Mouse (Mus musculus) lung, postnatal 14 days (tissue): ENCODE results near the gene Pip4p1.
"Not testable (repeated sequence)": the region's sequence is repeated elsewhere in the genome, so short reads cannot be mapped to it uniquely, and the experiment has no call there.

Source experiments
- DNase-seq: peaks from one replicate; pipeline ENCODE4 v3.0.0; 2021

Gene Pip4p1

DNA sequence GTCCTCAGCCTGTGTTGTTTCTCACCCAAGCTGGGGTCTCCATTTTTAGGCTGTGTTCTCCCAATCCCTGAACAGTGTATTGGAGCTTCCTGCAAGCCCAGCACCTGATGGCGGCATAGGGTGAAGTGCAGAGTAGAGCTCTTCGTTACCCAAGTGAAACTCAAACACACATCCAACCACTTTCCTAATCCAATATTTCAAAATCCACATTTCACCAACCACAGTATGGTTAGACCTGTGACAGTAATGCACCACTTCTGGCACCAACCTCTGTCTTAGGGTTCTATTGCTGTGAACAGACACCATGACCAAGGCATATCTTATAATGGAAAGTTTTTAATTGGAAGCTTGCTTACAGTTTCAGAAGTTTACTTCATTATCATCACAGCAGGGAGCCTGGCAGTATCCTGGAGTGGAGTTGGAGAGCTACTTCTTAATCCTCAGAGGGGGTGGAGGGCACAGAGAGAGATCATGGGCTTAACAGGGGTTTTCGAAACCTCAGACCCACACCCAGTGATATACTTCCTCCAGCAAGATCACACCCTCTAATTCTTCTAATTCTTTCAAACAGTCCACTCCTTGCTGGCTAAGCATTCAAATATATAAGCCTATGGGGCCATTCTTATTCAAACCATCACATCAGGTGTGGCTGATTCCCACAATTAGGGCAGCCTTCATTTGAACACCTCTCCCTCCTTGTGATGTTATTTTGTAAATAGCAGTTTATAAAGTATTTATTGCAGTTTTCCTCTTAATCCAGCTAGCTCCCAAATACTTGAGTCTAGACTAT, 7.7 kb upstream of the Pip4p1 start:
- no peak for DNase-seq

DNA sequence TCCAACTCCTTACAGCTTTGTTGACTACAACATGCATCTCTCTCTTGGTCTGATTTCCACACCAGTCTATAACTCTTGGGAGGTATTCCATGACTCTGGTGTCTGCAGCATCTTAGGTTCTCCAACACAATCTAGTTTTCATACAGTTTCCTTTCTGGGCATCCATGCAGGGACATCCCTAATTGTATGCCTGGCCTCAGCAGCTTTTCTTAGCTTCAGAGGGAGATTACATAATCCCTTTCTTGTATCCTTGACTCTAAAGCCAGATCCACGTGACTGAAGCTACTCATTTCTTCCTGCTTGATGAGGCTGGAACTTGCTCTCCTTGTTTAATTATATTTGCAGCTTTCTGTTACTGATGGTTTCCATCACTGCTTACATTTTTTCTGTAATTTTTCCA, 6.0 kb upstream of the Pip4p1 start:
- DNase-seq = no peak

DNA sequence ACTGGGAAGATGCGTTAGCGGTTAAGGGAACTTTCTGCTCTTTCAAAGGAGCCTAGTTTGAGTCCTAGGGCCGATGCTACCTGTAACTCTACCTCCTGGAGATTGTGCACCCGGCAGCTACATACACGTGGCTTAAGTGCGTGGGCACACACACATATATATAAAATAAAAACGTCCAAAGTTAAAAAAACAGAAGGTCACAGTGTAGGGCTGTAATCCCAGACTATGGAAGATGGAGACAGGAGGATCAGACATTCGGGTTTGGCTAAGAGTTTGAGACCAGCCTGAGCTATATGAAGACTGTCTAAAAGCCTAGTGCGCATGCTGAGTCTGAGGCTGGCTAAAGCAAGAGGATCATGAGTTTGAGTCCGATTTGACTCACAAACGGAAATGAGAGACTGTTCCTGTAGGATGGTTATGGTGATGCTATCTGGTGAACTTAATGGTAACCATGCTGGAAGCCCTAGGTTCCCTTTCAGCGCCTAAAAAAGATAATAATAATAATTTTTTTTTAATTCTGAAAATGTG, 901 bp upstream of the Pip4p1 start:
- DNase-seq = no peak

DNA sequence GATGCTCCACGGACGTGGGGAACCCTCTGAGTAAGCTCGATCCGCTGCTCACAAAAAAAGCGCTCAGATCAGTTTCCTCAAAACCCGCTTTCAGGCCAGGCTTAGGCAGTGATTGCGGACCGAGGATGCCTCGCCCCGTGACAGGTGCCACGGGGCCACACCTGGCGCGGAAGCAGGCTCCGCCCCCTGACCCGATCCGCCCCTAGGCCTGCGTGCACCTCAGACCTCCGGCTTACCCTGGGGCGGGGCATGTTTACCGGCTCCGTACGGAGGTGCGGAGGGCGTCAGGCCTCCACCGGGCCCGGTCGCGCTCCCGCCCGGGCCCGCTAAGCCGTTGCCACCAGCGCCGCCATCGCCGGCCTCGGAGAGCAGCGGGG, 291 bp downstream of the Pip4p1 start:
- DNase-seq = peak; percentile 54

DNA sequence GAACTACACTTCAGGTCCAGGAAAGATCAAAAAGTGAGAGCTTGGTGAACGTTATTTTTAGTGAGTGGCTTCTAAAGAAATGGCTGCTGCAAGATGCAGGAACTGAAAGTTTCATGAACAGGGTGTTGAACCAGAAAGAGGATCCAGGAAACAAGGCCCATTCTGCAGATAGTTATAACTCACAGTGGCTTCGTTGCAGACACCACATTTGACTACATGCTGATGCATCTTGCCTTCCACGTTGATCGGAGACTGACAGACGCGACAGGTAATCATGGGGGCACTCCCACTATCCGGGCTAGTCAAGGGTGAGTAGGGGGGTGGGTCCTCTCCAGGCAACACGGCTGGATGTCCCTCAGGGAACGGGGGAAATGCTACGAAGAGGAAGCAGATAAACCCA, 705 bp downstream of the Pip4p1 start:
- no peak for DNase-seq

DNA sequence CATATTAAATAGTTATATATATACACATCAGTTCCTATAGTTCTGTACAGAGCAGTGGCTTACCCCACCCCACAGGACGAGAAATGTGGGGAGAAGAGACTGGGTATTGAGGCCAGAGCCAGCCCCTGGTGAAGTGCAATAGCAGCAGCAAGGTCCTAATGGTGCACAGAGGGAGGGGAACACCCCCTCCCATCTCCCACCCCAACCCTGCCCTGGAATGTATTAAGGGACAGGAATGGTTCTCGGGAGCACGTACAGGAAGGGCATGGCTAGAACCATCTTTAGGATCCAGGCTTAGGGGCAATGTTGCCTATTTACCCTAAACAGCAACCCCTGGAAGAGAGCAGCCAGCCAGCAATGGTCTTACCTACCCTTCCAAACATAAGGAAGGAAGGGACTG, 3.3 kb downstream of the Pip4p1 start:
- DNase-seq = no peak

DNA sequence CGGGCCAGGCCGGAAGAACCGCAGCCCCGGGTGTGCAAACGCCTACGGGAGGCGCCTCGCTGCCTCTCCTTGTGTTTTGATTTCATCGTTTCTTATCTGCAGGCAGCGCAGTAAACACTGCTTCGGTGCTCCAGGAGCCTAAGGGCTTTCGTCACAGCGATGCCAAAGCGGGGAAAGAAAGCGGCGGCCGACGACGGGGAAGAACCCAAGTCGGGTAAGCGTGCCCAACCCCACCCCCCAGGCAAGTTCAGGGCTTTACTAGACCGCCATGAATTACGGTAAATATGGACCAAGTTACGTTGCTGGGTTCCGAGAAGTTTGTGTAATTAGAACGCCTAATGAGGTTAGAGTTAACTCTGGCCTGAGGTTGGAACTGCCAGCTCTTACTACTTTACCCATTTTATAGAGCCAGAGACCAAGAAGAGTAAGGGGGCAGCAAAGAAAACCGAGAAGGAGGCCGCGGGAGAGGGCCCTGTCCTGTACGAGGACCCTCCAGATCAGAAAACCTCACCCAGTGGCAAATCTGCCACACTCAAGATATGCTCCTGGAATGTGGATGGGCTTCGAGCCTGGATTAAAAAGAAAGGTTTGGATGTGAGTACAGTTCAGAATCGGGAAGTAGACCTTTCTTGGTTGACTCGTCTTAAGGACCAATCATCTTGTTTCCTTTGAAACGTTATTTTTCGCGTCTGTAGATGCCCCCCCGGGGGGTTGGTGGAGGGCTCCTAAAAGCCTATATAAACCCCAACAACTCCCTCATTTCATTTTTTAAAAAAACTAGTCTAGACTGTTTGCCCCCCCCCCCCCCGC, 5.3 kb downstream of the Pip4p1 start:
- DNase-seq = no peak

DNA sequence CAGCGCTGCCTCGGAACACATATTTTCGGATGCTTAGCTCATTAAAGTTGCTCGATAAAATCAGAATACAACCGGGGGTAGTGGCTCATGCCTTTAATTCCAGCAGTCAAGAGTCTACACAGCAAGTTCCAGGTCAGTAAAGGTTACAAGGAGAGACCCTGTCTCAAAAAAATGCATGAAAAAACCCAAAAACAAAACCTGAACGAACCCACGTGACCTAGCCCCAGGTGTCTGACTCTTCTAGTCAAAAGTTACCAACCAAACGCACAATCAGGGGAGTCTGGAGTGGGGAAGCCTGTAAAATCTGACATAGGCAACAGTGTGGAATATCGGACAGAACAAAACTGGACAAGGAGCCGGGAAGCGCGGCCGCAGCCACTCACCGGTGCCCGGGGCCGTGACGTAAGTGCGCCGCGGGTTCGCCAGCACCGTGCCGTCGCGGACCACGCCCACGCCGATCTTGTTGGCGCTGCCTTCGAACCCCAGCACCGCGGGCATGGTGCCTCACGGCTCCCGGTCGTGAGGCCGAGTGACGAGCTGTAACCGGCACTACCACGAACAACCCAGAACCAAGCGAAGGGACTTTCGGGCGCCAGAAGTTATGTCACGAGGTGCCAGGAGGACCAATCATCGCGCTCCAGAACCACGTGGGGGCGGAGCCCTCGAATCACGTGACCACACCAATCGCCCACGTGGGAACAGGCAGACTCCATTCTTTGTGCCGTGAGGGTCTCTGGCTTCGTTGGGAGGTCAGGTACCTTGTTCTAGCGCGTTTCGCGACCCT, 6.2 kb downstream of the Pip4p1 start, which contains the start of the genes Osgep and Apex1:
Gene Osgep, minus strand, starts transcription at position 613 of the 784 bp plus-strand sequence.
Gene Apex1, plus strand, starts transcription at position 688 of the 784 bp plus-strand sequence.
- DNase-seq = peak; percentile 97

DNA sequence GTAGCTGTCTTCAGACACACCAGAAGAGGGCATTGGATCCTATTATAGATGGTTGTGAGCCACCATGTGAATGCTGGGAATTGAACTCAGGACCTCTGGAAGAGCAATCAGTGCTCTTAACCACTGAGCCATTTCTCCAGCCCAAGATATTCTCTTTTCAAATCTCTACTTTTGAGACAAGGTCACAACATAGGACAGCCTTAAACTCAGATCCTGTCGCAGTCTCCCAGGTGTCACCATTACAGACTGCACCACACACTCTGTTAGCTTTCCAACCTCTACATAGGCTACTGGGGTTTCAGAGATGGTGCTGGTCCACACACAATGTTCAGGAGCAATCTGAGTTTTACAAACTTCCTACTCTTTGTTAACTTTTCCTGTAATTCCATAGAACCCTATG, 7.2 kb downstream of the Pip4p1 start:
- DNase-seq = not testable (repeated sequence)

DNA sequence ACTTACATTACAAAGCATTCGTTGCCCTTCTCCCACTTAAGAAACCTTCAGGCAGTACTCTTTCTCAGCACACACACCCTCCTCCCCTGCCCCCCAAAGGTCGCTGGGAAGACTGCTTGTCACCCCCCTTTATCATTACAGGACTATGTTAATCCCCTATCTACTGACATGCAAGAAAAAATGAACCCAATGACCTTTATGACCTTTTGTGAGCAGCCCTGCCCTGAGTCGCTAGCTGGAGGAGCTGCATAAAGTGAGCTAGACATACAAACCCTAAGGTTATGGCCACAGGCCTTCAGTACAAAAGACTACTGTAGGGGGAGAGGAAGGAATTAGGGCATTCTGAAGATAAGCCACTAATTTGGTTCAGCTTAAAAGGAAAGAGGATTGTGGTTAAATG, 19.3 kb downstream of the Pip4p1 start:
- DNase-seq = no peak

DNA sequence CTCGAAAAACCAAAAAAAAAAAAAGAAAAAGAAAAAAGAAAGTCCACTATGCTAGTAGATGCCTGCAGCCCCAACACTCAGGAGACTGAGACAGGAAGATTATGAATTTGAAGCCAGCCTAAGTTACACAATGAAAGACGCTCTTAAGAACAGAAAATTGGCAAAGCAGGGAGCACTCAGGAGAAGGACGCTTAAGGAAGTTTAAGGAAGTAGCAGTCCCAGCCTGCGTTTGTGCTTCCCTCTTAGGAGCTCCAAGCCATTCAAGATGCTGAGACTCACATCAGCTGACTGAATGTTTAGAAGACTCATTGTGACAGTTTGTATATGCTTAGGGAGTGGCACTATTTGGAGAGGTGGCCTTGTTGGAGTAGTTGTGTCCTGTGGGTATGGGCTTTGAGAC, 22.5 kb downstream of the Pip4p1 start:
- no peak for DNase-seq

DNA sequence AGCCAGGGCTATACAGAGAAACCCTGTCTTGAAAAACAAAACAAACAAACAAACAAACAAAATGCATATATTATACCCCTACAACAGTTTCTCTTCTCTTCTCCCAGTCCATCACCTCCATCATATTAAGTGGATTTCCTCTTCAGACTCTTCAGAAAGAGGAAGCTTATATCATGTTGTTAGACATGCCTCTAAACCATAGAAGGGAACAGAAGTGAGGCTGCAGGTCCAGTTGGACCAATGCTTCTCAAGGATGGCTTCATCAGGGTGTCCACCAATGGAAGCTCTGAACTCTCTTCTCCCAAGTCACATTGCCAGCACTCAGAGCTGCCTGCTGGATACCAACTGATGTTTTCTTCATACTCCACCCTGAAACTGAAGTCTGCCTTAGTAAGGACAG, 25.3 kb downstream of the Pip4p1 start:
- not testable (repeated sequence) for DNase-seq

DNA sequence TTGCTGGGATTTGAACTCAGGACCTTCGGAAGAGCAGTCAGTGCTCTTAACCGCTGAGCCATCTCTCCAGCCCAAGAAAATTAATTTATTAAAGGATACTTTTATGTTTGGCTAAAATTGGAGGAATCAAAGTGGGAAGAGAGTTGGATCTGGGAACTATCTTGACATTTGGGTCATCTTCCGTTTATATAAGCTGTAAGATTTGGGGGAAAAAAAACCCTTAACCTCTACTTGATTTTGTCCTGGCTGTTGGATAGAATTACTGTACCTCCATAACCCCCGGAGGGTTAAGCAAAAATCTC, 25.9 kb downstream of the Pip4p1 start:
- no peak for DNase-seq

DNA sequence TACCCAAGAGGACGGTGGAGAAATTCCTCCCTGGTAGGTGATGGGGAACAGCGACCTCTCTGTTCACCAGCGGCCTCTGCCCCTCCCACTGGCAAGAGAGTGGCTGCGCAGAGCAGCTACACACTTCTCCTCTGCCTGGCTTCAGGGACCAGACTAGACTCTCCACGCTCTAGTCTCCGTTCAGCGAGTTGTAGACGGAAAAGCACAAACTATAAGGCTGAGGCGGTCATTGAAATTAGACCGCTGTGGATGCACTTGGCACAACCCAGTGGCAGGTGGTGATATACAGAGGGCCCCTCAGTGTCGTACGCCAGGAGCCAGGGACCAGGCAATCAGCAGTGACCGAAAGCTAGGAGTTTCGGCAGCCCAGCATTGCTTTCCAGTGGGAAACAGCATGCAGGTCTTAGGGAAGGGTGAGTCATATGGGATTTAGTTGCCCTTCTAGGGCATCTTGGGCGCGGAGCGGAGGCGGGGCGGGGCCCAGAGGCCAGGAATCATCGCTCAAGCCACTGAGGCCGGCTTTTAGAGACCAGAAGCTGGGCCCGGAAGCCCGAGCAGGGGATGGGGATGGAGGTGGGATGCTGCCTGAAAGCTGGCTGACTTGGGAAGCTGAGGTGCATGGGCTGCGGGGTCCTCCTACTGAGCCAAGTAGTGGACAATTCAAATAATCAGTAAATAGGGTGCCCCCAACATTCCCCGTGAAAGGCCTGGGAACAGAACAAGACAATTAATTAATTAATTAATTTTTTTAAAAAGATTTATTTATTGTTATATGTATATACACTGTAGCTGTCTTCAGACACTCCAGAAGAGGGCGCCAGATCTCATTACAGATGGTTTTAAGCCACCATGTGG, 26.5 kb downstream of the Pip4p1 start:
- DNase-seq = peak; percentile 39

DNA sequence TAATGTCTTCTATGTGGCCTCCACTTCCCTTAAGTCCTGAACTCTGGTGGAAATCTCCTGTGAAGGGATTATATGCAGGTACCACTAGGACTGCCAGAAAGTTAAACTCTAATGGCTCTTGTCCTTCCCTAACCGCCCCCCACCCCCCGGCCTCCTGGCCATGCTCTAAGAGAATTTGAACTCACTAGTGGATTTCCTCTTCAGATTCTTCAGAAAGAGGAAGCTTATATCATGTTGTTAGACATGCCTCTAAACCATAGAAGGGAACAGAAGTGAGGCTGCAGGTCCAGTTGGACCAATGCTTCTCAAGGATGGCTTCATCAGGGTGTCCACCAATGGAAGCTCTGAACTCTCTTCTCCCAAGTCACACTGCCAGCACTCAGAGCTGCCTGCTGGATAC, 32.7 kb downstream of the Pip4p1 start:
- DNase-seq = not testable (repeated sequence)

DNA sequence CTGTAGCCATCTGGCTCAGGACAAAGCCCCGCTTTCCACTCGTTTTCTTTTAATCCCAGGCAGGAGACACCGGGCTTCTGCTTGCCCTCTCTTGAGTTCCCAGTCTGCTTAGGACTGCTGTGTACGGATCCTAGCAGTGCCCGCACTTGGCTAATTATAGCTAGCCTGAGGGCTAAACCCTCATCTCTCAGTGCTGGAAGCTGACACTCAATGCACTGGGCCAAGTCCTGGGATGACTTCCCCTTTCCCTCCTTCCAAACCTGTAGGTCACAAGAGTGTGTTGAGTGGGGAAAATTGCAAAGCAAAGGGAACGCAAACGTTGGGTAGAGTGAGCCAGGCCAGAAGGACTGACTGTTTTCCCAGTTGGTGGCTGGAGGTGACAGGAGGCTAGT, 33.3 kb downstream of the Pip4p1 start, which contains the start of gene Klhl33:
Gene Klhl33, minus strand, starts transcription at position 134 of the 392 bp plus-strand sequence.
- peak; percentile 5 for DNase-seq

DNA sequence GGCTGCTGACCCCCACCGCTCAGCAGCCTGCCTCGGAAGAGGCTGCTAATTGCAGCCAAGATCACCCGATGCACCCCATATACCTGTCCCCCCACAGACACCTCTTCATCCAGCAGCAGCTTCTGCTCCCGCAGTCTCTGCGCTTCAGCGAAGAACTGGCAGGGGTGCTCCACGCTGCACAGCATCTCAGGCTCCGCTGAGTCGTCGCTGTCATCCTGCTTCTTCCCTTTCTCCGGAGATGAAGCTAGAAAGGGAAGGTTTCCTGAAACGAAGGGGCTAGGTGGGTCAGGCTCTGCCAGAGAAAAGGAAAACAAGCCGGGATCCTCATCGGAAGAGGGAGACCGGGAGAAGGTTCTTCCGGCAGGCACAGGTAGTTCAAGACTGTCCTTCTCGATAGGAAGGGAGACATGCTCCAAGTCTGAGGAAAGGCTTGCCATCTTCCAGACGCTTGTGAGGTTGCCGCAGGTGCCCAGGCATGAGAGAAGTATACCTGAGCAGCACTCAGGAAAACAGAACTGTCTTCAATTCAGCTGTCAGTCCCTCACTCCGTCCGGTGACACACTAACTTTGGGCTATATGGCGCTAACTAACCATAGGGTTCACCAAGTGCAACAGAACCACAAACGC, 33.8 kb downstream of the Pip4p1 start:
- DNase-seq = no peak

DNA sequence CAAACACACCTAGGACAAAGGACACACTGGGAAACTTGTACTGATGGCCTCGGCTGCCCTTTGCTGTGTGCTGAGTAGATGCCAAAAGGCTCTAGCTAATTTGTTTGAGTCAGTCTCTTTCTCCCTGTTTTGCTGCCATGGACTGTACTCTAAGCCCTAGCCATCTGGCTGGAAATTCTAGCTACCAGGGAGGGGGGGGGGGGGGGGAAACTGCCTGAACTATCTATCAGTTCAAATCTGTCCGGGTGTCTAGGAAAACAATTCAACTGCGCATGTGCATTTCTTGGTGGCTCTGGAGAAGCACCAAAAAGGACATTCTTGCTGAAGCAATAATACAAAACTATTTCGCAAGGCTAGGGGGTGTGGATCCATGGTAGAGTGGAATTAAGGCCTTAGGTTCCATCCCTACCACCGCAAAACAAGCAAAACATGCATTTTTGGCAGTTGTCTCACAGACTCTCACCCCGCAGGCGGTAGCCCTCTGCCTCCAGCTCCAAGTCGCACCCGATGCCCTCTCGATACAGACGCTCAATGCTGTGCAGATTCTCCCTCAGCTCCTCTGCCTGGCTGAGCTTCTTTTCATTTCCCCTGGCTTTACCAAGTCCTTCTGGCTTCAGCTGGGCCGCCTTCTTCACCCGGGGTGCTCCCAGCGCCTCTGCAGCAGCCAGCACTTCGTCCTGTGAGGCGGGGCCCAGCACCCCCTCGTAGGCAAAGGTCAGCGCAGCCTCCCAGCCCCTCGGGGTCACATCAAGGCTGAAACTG, 34.5 kb downstream of the Pip4p1 start:
- DNase-seq = peak; percentile 72

DNA sequence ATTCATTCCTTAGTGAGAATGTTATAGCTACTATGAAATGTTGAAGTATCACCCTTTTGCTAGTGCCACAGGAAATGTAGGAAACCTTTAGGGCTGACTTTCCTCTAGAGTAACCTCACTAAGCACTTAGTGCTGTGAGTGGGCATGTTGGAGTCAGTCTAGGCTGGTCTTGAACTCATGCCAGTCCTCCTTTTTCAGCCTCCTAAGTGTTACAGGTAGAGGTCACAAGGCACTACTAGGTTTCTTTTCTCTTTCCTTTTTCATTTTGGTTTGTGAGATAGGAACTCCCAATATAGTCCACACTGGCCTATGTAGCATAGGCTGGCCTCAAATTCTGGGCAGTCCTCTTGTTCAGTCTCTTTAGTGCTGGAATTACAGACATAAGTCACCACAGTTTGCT, 35.2 kb downstream of the Pip4p1 start:
- DNase-seq = no peak

DNA sequence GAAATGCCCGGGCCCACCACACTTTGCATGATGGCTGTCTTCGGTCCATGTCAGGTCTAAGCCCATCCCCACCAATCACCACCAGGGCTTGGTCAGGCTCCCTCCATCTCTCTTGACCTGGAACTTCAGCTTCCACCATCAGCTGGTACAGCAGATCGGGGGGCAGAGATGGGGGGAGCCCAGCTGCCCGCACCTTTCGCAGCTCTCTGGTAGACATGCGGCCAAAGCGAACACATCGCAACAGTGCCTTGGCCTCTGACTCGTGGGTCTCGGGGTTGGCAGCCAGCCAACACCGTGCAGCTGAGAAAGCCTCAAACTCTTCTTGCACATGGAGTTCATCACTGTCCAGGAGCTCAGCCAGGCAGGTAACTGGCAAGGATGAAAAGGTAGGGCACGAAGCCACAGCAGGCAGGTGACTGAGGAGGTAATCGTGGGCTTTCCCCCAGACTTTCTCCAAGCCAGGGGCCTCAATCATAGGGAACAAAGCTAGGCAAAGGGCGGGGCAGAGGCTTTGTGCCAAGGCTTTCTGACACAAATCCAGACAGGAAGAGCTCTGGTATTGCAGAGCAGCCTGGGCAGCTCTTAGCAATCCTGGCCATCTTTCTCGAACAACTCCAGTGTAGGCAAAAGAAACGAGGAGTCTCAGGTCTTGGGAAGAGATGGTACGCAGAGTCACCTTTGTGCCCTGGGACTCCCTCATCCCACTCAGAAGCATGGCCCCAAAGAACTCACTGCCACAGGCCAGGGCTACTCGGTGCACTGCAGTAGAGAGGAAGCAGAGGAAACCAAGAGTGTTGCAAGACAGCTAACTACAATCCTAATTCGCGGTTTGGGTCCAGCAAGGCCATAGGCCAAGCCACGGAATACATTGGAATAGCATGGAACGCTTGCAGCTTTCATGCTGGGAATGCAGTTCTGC, 37.9 kb downstream of the Pip4p1 start:
- peak; percentile 54 for DNase-seq
